Mouse (Mus musculus) cerebellum, postnatal 36 days (tissue): ENCODE data around the gene Med26.

ENCODE experiments used
- DNase-seq, 2 experiments: peaks; one replicate each; pipeline ENCODE4 v3.0.0; 2021 to 2022; ENCODE audit warnings: mixed read lengths in 2 of 2

Gene Med26

GRCm38 (mm10) chr8:72547802-72548643 is at the start of gene Med26:
TSS of gene Med26 (minus strand) at chr8:72548270.
- peak; percentile 95 to 97 for DNase-seq

- DNase-seq = peak; percentile 26 to 40
Measured at GRCm38 (mm10) chr8:72590198-72590597, 42.1 kb upstream of the Med26 start.

- DNase-seq = no peak
Measured at GRCm38 (mm10) chr8:72589286-72589685, 41.2 kb upstream of the Med26 start.

- DNase-seq = no peak
Measured at GRCm38 (mm10) chr8:72588865-72589264, 40.8 kb upstream of the Med26 start.

GRCm38 (mm10) chr8:72587806-72588205 is 39.7 kb upstream of the Med26 start:
- peak; percentile 58 to 59 for DNase-seq

GRCm38 (mm10) chr8:72584390-72584789 is 36.3 kb upstream of the Med26 start:
- no peak for DNase-seq

- no peak for DNase-seq
Measured at GRCm38 (mm10) chr8:72583056-72583771, 35.1 kb upstream of the Med26 start.

GRCm38 (mm10) chr8:72579374-72579773 is 31.3 kb upstream of the Med26 start:
- peak in 1 of 2 experiments; percentile 37 for DNase-seq

- no peak for DNase-seq
Measured at GRCm38 (mm10) chr8:72577941-72578340, 29.9 kb upstream of the Med26 start.

GRCm38 (mm10) chr8:72577266-72577665 is 29.2 kb upstream of the Med26 start:
- no peak for DNase-seq

GRCm38 (mm10) chr8:72575915-72576314 is 27.8 kb upstream of the Med26 start:
- no peak for DNase-seq

GRCm38 (mm10) chr8:72573450-72573849 is 25.4 kb upstream of the Med26 start:
- DNase-seq = no peak

- DNase-seq = no peak
Measured at GRCm38 (mm10) chr8:72572507-72572906, 24.4 kb upstream of the Med26 start.

GRCm38 (mm10) chr8:72571611-72572473 is 23.8 kb upstream of the Med26 start, which contains the start of gene Tmem38a:
TSS of gene Tmem38a (plus strand) at chr8:72572055.
- DNase-seq = peak; percentile 69 to 77

- peak; percentile 96 to 97 for DNase-seq
Measured at GRCm38 (mm10) chr8:72570633-72571610, 22.9 kb upstream of the Med26 start, which contains the start of gene Smim7. TSS of gene Smim7 (minus strand) at chr8:72571088.

- no peak for DNase-seq
Measured at GRCm38 (mm10) chr8:72565970-72566369, 17.9 kb upstream of the Med26 start.

- DNase-seq = no peak
Measured at GRCm38 (mm10) chr8:72561111-72561689, 13.1 kb upstream of the Med26 start.

- DNase-seq = no peak
Measured at GRCm38 (mm10) chr8:72555770-72556169, 7.7 kb upstream of the Med26 start.

GRCm38 (mm10) chr8:72549314-72549892 is 1.3 kb upstream of the Med26 start:
- no peak for DNase-seq

- peak; percentile 31 to 48 for DNase-seq
Measured at GRCm38 (mm10) chr8:72548644-72549313, 709 bp upstream of the Med26 start.
